Mouse (Mus musculus) CD4-positive naive resting alpha-beta T cell, adult 76 days (primary cell): Measurements from ENCODE around the gene Crebl2. TPM values are rescaled to one million over a fixed set of nuclear protein-coding genes. Genes with fewer than 3 reads are reported as not detected.

Source experiments
- total RNA-seq: library from RNA; stranded (reverse); gene quantifications from one replicate; pipeline ENCODE4 v1.2.4, GENCODE M21; 2023

Gene Crebl2
- total RNA-seq: 15.5 TPM

DNA sequence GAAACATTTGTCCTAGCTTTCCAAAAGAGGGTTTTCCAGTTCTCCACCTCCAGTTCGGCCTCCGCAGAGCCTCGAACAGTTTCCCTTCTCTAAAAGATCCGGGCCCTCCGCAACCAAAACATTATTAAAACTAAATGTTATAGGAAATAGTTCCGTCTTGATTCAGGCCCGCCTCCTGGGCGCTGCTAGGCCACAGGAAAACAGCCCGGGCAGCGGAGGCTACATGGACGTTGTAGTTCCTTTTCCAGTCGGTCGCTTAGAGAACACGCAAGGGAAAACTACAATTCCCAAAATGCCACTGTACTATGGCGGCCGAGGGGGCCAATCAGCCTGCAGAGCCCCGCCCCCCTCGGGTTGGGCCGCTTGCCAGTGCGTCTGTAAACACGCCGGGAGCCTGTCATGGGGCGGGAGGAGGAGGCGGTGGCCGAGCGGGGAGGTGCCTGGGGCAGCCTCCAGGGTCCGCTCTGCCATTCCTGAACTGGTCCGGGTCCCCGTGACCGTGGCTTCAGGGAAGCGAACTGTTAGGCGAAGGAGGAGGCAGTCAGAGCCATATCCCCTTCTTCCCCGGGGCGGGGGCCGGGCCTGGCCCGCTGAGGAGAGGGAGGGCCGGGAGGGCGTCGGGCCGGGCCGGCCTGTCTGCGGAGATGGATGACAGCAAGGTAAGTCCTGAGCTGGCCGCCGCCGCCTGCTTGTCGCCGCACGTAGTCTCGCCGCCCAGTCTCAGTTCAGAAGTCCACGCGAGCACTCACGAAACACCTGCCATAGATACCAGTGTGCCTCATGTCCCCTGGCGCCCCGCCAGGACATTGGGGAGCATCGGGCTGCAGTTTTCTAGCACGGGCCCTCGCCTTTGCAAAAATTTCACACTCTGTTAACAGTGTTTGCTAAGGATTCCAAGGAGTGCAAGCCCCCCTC lies at the start of gene Crebl2:
Gene Crebl2, plus strand, starts transcription at position 369 of the 915 bp plus-strand sequence.

DNA sequence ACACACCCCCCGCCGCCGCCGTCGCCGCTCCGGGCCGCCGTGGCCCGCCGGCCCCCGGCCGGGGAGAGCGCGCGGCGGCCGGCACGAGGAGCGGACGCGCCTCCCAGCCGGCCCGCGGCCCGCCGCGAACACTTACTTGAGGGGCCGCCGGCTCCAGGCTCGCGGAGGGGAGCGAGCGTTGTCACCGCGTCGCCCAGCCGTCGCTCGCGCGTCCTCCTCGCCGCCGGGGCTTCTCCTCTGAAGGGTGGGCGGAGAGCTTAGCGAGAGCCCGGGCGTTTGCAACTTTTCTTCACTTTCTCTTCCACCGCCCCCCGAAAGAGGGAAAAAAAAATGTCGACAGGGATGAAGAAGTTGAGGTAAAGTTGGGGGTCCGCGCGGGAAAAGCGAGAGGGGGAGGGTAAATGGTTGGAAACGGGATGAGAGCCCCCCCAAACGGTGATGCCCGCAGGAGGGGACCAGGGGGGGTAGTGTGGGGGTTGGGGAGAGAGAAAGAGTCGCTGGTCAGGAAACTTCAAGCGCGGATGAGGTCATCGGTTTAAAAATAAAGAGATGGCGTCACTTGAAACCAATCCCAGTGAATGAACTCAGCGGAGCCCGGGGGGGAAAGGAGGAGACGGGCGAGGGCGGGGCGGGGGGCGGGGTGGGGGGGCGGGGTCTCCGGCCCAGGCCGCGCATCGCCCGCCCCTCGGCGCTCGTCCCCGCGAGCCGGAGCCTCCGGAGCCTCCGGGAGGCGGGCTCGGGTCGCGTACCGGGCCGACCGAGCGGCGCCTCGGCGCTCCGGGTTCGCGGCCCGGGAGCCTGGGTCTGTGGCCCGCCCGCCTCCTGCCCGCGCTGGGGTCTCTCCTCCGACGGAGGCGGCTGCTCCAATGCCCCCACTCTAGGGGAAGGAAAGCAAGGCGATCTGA lies 37.6 kb upstream of the Crebl2 start, which contains the start of gene Dusp16:
Gene Dusp16, minus strand, starts transcription at position 485 of the 905 bp plus-strand sequence.

DNA sequence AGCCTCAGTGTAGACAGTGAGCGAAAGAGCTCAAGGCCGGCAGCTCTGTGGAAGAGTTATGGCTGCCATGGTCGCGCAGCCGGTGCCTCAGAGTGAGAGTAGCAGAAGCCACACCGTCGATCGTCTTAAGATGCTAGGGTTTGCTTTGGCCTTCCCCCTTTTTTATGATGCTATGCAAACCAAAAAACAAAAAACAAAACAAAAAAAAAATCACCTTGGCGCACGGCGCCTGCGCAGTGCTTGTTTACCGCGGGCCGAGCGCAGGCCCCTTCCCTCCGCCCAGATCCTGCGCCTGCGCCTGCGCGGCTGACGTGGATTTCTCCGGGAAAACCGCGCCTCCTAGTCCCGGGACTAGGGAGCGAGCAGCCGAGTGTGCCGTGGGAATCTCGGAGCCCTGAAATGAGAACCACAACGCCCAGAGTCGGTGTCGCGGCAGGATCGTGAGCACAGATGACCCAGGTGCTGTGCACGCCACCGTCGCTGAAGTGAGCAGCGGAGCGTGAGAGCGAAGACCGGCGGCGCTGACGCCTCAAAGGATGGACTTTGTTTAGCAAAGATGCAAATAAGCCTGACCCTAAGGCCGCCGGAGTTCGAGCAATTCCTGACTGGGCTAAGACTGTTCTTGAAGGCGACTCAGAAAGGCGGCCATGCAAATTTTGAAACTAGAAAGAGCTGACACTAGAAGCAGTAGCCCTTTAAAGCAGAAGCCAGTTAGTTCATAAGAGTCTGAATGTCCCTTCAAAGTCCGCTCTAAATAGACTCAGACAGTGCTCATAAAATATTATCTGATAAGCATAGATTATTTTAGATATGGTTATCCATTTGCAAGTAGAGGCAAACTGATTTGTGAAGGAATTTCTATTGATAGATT lies 68.4 kb downstream of the Crebl2 start, which contains the start of gene Gpr19:
Gene Gpr19, minus strand, starts transcription at position 484 of the 871 bp plus-strand sequence.

Other genes starting within 250 kb of the Crebl2 start
- gene Mansc1, start 197.7 kb upstream of the Crebl2 start, total RNA-seq: 1.2 TPM
- 11.6 TPM for gene Borcs5, start 190.6 kb upstream of the Crebl2 start, total RNA-seq
- gene Dusp16, start 37.5 kb upstream of the Crebl2 start, total RNA-seq: 13.2 TPM
- 17.3 TPM for gene Gpr19, start 68.4 kb downstream of the Crebl2 start, total RNA-seq
- gene Cdkn1b, start 90.2 kb downstream of the Crebl2 start, total RNA-seq: 260 TPM
- 0.21 TPM for gene Apold1, start 151.6 kb downstream of the Crebl2 start, total RNA-seq
- 156 TPM for gene Ddx47, start 181.5 kb downstream of the Crebl2 start, total RNA-seq
- 1.9 TPM for gene Gprc5a, start 235.5 kb downstream of the Crebl2 start, total RNA-seq